Mouse (Mus musculus) liver, postnatal 0 days (tissue): ENCODE measurements around the gene Fen1.

Experiments
- CTCF ChIP-seq: sonication (generic); IDR thresholded peaks from 2 replicates; pipeline ENCODE4 v1.5.1; 2016; ENCODE audit warnings: antibody characterized with exemption, low read depth
- EP300 ChIP-seq: IDR thresholded peaks from 2 replicates; pipeline ENCODE4 v1.6.1; 2016; ENCODE audit warnings: antibody characterized with exemption, low read depth, mild to moderate bottlenecking

GRCm38 (mm10) chr19:10231016-10231415 lies 27.0 kb upstream of the Fen1 start:
- TF ChIP-seq EP300, result no peak
- no peak for TF ChIP-seq CTCF
